Mouse (Mus musculus) 3T3-L1 (cell line): ENCODE results near the gene Ttll7.

Source experiments
- DNase-seq: peaks from one replicate; pipeline ENCODE4 v3.0.0-alpha.2; 2015; ENCODE audit warnings: low read depth, low spot score

The Ttll7 gene

DNA sequence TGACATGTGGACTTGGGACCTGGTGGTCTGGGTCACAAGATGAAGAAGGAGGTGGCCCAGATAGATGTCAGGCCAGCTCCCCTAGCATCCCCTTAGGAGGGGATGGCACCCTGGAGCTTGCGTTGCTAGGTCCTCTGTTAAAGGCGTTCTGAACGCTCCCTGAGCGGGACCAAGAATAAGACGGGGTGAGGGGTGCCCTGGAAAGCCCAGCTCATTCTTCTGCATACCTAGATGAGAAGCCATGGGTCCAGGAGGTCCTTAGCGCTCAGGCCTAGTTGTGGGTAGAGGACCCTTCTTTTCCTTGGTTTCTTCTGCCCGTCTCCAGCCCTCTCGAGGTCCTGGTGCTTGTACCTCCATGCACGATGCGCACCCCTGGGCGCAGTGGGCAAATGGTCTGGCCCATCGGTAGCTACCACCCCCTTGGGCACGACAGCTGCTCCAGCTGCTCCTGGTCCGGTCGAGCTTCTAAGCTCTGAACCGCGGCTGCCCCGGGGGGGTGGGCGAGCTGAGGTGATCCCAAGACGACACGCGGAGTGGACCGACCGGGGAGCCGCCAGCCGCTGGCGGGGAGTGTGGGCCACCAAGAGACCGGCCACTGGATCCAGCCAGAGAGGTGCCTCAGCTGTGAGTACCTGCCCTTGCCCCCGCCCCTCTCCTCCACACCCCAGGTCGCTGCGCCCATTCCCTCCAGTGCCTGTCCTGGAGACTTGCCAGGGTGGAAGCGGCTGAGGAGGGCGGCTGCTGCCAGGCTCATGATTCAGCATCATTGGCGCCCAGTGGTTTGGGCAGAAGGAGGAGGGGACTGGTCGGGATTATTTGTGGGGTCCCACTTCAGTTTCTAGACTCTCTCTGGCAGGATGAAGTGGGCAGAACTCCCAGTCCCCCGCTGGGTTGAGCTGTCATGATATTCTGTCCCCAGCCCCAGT, at the start of gene Ttll7:
Ttll7 (plus strand) TSS at position 402 of the 926 bp plus-strand sequence.
- DNase-seq, result peak; percentile 89

DNA sequence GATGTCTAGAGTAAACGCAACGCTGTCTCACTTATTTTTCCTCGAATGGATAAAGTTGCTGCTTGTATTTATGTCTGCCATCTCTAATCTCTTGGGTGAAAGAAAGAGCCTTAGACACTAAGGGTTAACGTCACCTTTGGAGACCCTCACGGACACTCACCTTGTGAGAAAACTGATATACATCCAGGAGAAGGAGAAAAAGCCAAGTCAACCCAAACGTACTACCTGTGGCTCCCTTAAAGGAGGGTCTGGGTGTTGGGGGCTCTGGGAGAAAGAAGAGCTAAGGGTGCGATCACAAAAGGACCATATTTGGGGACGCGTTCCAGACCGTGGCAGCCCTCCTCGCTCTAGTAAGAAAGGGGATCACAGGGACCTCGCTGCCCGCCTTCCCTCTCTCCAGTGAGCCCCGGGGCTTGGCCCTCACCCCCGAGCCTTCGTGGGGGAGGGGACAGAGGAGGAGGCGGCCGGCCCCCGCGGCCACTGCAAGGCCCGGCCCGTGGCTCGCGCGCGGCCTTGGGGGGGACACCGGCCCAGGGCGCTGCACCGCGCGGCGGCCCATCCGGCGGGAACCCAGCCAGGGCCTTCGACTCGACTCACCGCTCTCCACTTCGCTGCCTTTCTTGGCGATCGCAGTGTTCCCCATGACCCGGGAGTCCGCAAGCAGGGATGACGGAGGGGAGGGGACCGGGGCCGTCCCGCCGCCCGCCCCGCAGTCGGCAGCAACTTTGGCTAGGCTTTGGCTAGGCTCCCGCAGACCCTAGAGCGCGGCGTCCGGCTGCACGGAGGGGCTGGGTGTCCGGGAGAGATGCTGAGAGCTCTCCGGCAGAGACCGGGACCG, 39.9 kb upstream of the Ttll7 start:
- DNase-seq, result peak; percentile 50

DNA sequence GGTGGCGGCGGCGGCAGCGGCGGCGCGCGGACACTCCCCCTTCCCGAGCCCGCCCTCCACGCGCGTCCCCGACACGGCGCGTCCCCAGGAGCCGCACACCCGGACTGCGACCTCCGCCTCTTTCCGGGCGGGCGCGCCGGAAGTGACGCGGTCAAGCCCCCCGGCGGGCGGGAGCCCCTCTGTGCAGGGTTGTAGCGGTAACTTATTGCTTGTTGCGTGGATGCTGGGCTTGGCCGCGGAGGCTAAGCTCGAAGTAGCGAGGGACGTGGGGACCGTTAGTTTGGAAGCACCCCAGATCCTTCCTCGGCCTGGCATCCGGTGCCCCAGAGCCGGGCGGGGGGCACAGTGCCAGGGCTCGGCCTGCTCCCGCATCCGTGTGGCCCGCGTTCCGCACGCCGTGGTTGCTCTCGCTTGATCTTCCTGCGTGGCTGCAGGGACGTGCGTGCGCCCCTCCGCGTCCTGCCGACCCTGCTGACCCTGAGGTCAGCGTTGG, 39.2 kb upstream of the Ttll7 start, which contains the start of gene Prkacb:
Prkacb (minus strand) TSS at position 90 of the 493 bp plus-strand sequence.
- DNase-seq, result peak; percentile 71

DNA sequence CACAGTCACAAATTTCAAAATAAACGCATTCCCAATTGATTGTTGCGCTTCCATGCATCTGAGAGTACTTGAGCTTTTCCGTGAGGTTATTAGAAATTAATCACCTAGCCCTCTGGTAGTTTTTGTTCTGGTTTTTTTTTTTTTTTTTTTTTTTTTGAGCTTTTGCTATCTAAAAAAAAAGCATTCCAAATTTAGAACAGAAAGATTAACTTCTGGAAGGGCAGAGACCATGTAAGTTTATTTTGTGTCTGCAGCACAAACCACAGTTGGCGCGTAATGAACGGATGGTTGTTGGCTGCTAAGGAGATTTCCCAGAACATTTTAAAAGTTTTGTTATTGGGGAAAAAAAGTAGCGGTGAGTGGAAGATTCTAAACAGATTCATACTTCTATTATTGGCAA, 38.5 kb upstream of the Ttll7 start:
- DNase-seq, result no peak

DNA sequence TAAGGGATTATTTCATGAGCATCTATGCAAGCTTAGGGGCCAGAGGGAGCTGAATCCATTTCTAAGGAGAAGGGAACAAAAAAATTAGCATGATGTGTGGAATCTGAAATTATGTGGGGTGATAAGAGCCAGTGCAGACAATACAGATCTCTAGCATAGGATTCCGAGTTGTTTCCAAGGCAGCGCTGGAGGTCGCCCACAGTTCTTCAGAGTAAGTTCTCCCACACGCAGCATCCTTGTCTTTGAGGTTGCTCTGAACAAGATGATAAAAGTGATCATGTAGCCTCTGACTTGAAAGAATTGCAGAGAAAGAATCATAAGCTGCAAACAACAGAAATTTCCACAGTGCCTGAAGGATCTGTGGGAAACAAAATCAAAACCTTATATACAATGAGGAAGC, 31.4 kb upstream of the Ttll7 start:
- DNase-seq, result no peak

DNA sequence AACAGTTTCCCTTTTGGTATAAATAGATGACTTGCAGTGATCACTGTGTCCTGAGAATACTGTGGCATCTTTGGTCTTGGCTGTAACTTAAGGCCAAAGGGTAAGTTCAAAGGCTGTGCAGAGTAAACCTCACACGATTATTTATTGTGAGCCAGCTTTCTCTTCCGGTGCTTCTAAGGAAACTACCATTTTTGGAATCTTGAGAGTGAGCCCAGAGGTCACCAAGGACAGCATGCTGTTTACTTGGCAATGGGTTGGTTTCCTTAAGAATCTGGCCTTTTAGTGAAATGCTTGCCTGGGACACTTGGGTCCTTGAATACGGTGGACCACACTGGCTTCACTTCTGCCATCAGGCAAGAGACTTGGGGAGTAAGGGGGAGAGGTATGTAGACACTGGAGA, 9.4 kb upstream of the Ttll7 start:
- no peak for DNase-seq

DNA sequence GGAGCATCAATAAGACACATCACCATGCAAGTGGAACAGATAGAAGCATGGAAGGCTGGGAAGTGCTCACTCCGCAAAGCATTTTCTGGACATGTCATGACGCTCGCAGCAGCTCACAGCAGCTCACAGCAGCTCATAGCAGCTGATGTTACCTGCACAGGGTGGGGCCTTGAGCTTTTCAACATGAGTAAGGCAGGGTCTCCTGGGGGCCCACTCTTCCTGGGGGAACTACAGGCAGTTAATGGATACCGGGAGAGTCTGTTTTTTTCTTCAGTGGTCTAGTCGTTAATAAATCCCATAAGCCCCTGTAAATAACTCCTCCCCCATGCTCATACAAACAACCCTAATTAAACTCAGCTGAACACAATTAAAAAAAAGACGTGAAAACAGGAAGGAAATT, 8.7 kb upstream of the Ttll7 start:
- DNase-seq, result no peak

DNA sequence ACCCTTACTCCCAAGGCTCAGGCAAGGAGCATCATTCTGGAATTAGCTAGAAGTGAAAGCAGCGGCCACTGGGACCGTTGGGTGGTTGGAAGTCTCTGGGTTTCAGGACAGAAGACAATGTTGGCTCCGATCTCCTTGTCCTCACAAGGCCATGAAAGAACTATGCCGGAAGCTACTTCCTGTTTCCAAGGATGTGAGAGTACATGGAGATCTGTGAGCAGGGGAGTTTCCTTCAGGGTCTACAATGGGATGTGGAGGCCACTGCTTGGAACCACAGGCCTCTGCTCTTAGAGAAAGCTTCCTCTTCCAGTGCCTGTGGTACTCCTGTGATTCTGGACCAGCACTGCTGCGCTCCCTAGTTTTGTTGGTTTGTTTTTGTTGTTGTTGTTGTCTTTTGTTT, 5.9 kb upstream of the Ttll7 start:
- DNase-seq, result no peak

DNA sequence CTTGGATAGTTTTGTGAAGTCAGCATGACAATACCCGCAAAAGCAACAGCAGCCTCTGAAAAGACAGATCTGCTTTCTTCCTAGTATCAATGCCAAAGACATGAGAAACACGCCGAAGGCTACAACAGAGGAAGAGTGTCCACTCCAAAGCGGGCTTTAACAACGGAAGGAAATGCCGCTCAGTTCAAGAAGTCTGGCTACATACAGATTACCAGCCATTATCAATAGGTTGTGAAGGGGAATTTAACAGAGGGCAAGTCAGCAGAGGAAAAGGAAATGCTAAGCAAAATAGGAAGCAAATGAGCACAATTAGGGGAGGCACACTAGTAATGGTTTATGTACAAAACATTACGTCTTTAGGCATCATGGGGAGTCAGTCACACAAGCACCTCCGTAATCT, 4.1 kb upstream of the Ttll7 start:
- DNase-seq, result no peak

DNA sequence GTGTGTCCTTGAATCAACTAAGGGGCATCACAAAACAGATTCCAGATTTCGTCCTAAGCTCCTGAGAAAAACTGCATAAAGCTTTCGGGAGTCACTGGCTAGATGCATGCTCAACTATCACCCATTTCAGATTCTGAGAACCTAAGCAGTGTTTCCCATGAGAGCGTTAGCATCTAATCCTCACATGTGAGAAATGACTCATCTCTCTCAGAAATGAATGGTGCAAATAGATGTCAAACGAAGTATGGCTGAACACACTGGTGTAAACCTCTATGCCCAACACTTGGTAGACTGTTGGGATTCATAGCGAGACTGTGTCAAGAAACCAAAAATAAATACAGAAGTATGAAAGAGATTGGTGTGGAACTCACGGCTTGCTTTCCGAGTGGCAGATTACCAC, 2.8 kb upstream of the Ttll7 start:
- DNase-seq, result no peak

DNA sequence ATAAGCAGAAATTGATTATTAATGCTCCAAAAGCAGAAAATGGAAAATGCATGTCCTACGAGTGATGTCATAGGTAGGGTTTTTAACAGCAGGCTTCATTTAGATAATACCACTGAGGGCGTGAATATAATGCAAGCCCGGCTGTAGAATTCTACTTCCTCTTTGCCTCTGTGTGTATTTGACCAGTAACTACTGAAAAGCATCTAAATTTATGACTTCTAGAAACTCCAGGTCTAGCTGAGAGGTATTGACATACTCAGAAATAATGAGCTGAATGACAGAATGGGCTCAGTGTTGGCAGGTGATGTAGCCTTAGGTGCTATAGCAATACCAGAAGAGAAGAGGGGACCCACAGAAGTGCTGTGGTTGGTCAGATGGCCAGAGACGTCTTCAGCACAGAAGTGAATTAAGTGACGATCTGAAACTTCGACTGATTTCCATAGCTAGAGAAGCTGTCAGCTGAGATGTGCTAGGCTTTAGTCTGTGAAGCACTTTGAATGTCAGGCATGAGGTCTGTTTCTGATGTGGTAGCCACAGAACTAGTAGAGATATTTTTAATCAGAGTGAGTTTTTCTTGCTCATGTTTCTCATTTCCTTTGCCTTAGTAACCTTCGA, 2.4 kb downstream of the Ttll7 start:
- DNase-seq, result no peak

DNA sequence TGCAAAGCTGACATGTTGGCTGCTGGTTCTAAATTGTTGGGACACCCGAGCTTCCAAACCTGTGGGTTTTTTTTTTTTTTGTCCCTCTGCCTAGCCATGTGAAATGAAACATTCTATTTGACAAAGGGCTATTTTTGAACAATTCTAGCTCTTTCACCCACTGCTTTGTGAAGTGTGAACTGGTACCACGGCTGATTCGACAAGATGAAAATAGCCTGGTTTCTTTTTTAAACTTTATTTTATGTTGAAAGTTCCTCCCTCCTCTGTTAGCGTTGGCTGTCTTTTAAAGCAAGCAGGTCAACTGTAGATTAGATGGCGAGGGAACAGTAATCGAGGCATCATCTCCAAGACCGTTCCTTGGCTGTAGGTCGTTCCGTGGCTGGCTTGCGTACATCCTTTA, 5.2 kb downstream of the Ttll7 start:
- DNase-seq, result no peak

DNA sequence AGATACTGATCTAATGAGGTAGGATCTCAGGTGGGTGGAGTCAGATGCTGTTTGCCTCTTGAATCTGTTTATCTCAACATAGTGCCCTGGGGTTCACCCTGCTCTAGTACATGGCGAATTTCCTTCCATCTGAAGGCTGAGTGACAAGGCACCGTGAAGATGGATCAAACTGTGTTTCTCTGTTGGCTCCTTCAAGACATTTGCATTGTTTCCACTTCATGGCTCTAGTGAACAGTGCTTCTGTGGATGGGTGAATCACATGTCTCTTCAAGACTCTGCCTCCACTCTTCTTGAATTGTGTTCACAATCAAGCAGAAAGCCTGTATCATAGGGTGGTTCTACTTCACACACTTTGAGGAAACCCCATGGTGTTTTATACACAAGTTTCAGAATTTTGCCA, 8.1 kb downstream of the Ttll7 start:
- DNase-seq, result no peak

DNA sequence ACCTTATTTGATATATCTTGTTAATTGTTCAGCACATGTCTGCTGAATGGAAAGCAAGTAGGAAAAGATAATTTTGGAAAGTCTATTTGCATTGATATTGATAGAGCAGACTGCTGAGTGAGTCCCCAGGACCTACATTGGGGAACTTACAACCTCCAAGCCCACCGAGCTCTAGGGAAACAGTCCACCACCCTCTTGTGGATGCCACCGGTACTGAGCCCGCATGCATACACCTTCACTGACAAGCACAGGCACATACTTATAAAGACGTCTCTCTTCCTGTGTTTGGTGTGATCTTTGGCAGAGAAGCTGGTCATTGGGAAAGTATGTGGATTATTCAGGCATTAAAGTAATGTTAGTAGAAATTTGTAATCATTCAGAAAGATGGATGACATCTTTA, 14.4 kb downstream of the Ttll7 start:
- DNase-seq, result peak; percentile 25

DNA sequence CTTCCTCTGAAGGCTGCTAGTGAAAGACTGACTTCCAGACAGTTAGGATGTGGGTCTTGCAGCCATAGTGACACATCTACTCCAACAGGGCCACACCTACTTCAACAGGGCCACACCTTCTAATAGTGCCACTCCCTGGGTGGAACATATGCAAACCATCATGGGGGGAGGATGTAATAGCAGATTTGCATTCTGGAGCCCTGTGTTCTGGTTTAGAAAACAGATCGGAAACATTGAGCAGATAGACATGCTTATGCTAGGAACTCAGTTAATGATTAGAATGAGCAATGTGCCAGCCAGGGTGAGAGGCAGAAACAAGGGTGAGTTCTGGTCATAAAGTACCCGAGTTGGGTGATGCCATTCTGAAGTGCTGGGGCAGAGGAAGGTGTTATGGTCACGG, 19.8 kb downstream of the Ttll7 start:
- DNase-seq, result no peak

DNA sequence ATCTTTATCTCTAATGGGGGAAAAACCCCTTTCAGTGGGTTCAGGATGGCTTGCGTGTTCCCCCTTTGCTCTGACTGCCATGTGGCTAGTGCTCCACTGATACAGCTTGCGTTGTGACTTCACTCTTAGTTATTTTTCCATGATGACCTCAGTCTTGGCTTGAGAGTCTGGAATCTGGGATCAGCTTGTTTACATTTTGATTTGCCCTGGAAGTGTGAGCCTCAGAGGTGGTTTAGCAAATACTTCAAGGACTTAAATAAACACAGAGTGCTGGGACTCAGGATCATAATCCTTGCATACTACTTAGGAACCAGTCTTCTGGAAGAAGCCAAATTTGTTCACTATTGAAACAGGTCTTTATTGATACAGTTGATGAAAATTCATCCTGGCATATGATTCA, 23.8 kb downstream of the Ttll7 start:
- peak; percentile 86 for DNase-seq

DNA sequence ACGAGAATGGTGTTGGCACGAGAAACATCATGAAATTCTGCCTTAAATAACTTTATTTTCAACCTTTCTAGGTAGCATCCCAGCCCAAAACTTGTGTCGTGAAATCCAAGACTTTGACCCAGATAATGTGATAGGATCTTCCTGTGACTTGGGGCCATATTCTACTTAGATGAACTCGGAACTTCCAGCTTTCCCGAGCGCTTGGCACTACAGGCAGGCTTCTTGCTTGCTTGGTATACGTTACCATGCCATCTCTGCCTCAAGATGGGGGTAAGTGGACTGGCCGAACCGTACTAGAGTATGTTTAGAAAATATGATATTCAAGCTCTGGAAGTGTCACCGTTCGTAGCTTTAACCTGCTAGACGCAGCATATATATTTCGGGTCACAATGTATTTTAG, 41.8 kb downstream of the Ttll7 start:
- DNase-seq, result no peak

DNA sequence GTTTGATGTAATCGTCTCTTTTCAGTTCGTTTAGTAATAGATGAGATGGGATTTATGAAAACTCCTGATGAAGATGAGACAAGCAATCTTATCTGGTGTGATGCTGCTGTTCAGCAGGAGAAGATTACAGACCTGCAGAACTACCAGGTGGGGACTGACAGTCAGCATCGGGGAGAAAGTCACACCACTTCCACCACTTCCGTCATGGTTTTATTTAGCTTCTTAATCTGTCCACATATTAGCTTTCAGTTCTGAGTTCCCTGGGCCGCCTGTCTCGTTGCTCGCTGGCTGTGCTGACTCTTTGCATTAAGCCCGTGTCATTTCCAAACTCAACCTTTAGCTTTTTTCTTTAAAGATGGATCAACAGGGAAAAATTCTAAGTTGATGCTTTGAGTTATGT, 44.4 kb downstream of the Ttll7 start:
- no peak for DNase-seq

DNA sequence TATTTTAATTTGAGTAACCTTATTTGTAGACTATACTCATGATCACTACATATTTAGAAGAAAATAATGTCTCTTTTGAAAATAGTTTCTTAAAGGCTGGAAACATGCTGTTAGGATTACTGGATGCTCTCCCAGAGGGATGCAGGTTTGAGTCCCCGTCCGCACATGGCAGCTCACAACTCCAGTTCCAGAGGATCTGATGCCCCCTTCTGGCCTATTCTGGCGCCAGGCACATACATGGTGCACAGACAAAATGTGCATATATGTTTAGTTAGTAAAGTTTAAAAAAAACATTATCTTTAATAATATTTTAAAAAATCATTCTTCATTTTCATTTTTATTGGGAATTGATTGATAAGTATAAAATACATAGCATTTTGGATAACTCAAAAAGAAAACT, 47.9 kb downstream of the Ttll7 start:
- peak; percentile 41 for DNase-seq

DNA sequence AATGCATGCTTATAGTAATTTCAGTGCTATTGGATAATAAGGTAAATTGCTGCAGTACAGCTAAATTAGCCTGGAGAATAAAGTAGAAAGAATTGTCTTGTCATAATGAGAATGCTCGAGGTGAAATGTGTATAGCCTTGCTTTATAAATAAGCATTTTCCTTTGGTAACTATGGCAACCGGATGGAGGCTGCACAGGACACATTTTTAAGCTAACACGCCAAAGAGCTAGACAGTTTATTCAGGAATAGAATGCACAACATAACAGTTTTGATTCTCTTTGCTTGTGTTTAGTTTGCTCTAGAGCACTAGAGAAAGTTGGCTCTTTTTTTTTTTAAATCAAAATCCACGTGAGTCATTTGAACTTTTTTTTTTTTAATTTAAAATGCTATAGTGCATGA, 49.6 kb downstream of the Ttll7 start:
- no peak for DNase-seq

DNA sequence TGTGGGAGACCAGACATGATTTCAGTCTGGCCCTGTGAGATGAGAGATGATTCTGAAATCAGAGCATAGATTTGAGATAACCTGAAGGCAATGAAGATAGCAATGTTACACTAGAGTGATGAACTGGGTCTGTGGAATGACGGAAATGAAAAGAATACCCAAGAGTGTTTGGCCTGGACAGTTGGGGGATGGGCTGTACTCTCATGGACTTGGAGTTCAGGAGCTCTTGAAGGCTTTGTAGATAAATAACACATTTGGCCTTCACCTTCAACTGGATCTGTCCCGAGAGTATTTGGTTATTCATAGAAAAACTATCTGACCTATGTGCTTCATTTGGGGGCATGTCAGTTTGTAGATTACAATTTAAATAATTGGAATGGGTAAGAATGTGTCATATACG, 53.4 kb downstream of the Ttll7 start:
- DNase-seq, result no peak

DNA sequence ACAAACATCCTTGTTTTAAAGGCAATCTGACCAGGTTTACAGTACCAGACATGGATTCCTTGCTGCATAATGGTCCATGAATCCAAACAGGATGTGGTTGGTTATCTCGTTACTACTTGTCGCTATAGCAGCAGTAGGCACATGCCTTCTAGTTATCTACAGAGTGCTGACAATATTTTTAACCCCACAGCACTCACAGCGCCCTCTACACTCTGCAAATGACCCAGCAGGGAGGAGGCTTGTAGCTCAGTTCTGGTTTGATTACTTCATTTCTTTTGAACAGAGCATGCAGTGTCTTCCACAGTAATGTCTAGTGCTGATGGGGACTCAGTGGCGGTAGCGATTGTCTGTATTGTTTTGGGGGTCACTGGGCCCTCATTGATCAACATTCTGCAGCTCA, 56.8 kb downstream of the Ttll7 start:
- peak; percentile 12 for DNase-seq
